Mouse (Mus musculus): ENCODE measurements at regions not wholly inside any gene's neighbourhood (a gene's known extent, or its start where the extent isn't known, plus 50 kb on each side); places are given as distances from the start of the nearest gene placed in this dataset.

DNA sequence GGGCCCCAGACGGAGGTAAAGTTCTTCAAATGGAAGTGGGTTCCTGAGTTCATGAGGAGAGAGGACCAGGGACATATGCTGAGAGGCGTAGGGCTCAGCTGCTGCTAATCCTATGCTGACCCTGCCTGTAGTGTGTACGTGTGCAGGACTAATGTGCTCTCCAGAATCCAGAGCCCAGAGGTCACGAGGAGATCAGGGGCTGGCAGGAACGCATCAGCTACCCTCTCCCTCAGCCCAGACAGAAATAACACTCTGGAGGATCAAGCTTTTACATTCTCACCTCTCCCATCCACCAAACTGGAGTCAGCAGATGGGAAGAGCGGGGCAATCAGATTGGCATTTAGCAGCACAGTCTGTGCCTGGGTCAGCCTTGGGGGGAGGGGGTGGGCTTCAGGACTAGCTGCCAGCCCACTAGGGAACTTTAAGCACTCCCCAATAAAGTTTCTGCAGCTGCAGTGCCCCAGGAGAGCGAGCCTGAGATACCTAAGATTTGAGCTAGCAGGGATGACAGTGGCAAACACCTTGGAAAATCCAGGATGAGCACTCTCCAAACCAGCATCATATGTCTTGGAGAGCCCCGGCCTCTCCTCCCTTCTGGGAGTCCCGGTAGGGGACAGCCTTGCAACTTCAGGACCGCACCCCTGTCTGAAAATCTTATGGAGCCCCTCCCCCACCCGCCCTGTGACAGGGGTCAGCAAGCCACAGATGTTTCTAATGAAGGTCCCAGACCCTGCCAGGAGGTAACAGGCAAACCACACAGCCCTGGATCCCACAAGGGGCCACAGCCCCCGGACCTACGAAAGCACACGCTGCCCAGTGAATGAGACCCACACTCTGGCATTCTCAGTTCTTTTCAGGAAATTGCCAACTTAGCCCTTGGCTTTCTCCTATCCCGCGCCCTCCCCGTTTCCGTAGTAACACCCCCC is 90.4 kb downstream of the Zfp36l1 start:
- Histone ChIP-seq H3K4me1 (ENCODE audit: control insufficient read depth, insufficient read depth, low read depth, low read length) (peaks cover 19% of the 10 kb centered on the region), H3K27ac (ENCODE audit: low read depth, low read length) (peak overlapping the region; percentile 0; the same call in 1 of the 2 replicates), H3K27me3 (replicated peaks; ENCODE audit: control insufficient read depth, insufficient read depth, low read length) (no peaks in the 10 kb centered on the region), H3K4me3 (ENCODE audit: low read length) (no peak overlapping the region), H3K9me3 (ENCODE audit: control insufficient read depth, low read length) (no peaks in the 10 kb centered on the region), H3K9ac (ENCODE audit: low read depth, low read length) (no peak overlapping the region), H3K4me2 (ENCODE audit: low read length) (peak overlapping the region; percentile 0; the same call in 1 of the 2 replicates), H3K36me3 (ENCODE audit: control insufficient read depth, insufficient read depth, low read length) (no peaks in the 10 kb centered on the region)
- peak; percentile 71 for ATAC-seq
- WGBS = 13% methylated on average over 18 of the region's 18 CpGs

DNA sequence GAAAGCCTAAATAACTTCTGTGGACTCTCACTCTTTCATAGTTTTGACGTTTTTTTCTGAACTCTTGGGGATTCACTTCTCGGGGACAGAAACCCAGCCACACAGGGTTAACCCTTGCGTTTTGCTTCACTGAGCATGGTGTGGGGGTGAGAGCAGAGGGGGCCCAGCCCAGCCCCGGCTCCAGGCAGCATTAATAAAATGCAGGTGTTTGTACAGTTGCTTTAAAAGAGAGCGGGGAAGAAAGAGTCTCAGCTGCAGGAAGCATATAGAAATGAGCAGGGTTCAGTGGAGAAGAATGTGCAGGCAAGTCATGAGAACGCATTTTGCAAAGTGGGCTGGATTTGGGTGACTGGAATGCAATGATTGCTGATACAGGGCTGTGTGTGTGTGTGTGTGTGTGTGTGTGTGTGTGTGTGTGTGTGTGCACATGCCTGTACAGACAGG is 91.8 kb downstream of the Zfp36l1 start:
- Histone ChIP-seq H3K9ac (ENCODE audit: low read depth, low read length) (0 out of 2 replicates have a peak overlapping the region, but pooled peaks have one; percentile 30), H3K4me2 (ENCODE audit: low read length) (peak overlapping the region; percentile 20; the same call in 1 of the 2 replicates)

DNA sequence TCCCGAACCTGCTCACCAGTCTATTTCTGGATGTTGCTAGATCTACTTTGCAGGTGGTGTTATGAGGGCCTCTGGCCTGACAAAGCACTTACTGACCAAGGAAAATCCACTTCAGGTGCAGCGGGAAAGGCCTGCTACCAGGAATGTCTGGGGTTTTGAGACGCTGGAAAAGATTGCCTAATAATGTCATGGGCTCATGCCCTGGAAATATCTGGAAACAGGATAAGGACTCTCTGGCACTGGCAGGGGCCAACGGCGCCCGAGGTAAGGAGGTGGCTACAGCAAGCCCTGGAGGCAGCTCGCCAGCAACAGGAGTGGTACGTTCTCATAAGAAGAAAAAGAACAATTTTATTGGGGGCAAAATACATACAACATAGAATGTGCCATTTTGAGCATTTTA is 94.7 kb downstream of the Zfp36l1 start:
- Histone ChIP-seq H3K27me3 (replicated peaks; ENCODE audit: control insufficient read depth, insufficient read depth, low read length) (no peaks in the 10 kb centered on the region), H3K9ac (ENCODE audit: low read depth, low read length) (no peak overlapping the region), H3K4me1 (ENCODE audit: control insufficient read depth, insufficient read depth, low read depth, low read length) (peaks cover 29% of the 10 kb centered on the region), H3K36me3 (ENCODE audit: control insufficient read depth, insufficient read depth, low read length) (no peaks in the 10 kb centered on the region), H3K4me2 (ENCODE audit: low read length) (no peak overlapping the region), H3K27ac (ENCODE audit: low read depth, low read length) (no peak overlapping the region), H3K9me3 (ENCODE audit: control insufficient read depth, low read length) (no peaks in the 10 kb centered on the region), H3K4me3 (ENCODE audit: low read length) (no peak overlapping the region)
- WGBS = 90% methylated on average over 8 of the region's 8 CpGs
- ATAC-seq = no peak

More for the DNA sequence above, 91.8 kb downstream of the Zfp36l1 start:
- Histone ChIP-seq H3K27ac (ENCODE audit: low read depth, low read length) (0 out of 2 replicates have a peak overlapping the region, but pooled peaks have one; percentile 49), H3K9me3 (ENCODE audit: control insufficient read depth, low read length) (no peaks in the 10 kb centered on the region), H3K36me3 (ENCODE audit: control insufficient read depth, insufficient read depth, low read length) (no peaks in the 10 kb centered on the region), H3K4me1 (ENCODE audit: control insufficient read depth, insufficient read depth, low read depth, low read length) (peaks cover 19% of the 10 kb centered on the region), H3K4me3 (ENCODE audit: low read length) (no peak overlapping the region), H3K27me3 (replicated peaks; ENCODE audit: control insufficient read depth, insufficient read depth, low read length) (no peaks in the 10 kb centered on the region)
- ATAC-seq = no peak
- WGBS = 4% methylated on average over 6 of the region's 6 CpGs

DNA sequence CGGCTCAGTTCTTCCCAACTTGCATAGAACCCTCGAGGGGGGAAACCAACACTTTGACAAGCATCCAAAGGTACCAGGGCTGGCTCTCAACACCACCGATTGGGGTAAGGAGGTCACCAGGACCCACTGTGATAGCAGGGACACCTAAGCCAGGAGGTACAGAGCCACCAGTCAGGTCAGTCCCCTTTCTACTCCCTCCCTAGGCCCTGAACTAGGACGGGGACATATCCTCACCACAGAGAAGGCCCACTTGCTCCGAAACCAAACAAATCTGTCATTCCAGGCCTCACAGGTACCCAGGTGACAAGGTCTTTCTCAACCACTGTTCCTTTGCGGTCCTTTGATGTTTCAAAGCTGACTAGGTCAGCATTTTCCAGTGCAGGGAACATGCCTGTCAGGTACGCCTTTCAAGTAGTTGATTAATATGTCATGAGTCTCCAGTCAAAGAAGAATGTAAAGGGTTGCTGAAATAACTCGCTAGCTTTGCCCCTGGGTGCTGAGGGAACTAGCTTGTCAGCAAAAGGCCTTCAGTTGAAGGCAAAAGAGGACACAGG is 95.4 kb downstream of the Zfp36l1 start:
- no peak overlapping the region for H3K27ac ChIP-seq (ENCODE audit: low read depth, low read length)

DNA sequence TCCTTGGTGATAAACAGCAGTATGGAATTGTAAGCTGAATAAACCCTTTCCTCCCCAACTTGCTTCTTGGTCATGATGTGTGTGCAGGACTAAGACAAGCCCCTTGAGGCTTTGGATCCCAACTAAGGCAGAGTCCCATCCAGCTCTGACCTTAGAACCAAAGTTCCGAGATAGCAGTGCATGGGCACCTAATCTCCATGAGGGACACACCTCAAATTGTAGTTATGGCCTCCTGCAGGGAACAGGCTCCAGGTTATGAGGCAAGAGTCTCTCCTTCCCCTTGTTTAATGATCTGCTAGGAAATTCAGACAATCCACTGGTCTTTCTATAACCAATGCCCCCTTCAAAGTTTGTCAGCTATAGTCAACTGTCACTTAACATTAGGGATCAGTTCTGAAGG is 96.9 kb downstream of the Zfp36l1 start:
- Histone ChIP-seq H3K9me3 (ENCODE audit: control insufficient read depth, low read length) (no peaks in the 10 kb centered on the region), H3K4me1 (ENCODE audit: control insufficient read depth, insufficient read depth, low read depth, low read length) (peaks cover 14% of the 10 kb centered on the region), H3K27me3 (replicated peaks; ENCODE audit: control insufficient read depth, insufficient read depth, low read length) (no peaks in the 10 kb centered on the region), H3K4me3 (ENCODE audit: low read length) (no peak overlapping the region), H3K36me3 (ENCODE audit: control insufficient read depth, insufficient read depth, low read length) (no peaks in the 10 kb centered on the region), H3K9ac (ENCODE audit: low read depth, low read length) (no peak overlapping the region), H3K27ac (ENCODE audit: low read depth, low read length) (no peak overlapping the region), H3K4me2 (ENCODE audit: low read length) (no peak overlapping the region)
- ATAC-seq = no peak
- 96% methylated on average over 1 of the region's 1 CpGs for WGBS

More for the DNA sequence above, 95.4 kb downstream of the Zfp36l1 start:
- ATAC-seq = no peak
- 83% methylated on average over 8 of the region's 8 CpGs for WGBS
- Histone ChIP-seq H3K9me3 (ENCODE audit: control insufficient read depth, low read length) (no peaks in the 10 kb centered on the region), H3K4me3 (ENCODE audit: low read length) (no peak overlapping the region), H3K9ac (ENCODE audit: low read depth, low read length) (no peak overlapping the region), H3K36me3 (ENCODE audit: control insufficient read depth, insufficient read depth, low read length) (no peaks in the 10 kb centered on the region), H3K4me1 (ENCODE audit: control insufficient read depth, insufficient read depth, low read depth, low read length) (peaks cover 26% of the 10 kb centered on the region), H3K4me2 (ENCODE audit: low read length) (no peak overlapping the region), H3K27me3 (replicated peaks; ENCODE audit: control insufficient read depth, insufficient read depth, low read length) (no peaks in the 10 kb centered on the region)

DNA sequence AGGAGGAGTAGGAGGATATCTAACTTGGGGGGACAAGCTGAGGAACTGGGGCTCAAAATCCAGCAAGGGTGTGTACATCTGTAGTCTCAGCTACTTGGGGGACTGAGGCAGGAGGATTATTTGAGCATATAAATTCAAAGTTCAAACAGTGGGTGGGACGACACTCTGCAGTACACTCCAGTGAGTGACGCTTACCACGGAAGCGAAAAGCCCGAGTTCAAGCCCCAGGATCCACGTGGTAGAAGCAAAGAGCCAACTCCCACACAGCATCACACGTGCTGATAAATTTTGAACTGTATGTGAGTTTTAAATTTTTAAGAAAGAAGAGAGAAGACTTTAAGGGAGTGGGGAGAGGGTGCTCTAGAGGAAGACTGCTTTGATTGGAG is 98.2 kb downstream of the Zfp36l1 start:
- 52% methylated on average over 7 of the region's 7 CpGs for WGBS
- Histone ChIP-seq H3K27me3 (replicated peaks; ENCODE audit: control insufficient read depth, insufficient read depth, low read length) (no peaks in the 10 kb centered on the region), H3K36me3 (ENCODE audit: control insufficient read depth, insufficient read depth, low read length) (no peaks in the 10 kb centered on the region), H3K4me3 (ENCODE audit: low read length) (peak overlapping the region; percentile 22; the same call in 1 of the 2 replicates), H3K27ac (ENCODE audit: low read depth, low read length) (peak overlapping the region; percentile 86), H3K9ac (ENCODE audit: low read depth, low read length) (peak overlapping the region; percentile 46), H3K4me1 (ENCODE audit: control insufficient read depth, insufficient read depth, low read depth, low read length) (peaks cover 11% of the 10 kb centered on the region), H3K4me2 (ENCODE audit: low read length) (peak overlapping the region; percentile 55), H3K9me3 (ENCODE audit: control insufficient read depth, low read length) (no peaks in the 10 kb centered on the region)
- peak; percentile 7; the same call in 1 of the 2 replicates for ATAC-seq

DNA sequence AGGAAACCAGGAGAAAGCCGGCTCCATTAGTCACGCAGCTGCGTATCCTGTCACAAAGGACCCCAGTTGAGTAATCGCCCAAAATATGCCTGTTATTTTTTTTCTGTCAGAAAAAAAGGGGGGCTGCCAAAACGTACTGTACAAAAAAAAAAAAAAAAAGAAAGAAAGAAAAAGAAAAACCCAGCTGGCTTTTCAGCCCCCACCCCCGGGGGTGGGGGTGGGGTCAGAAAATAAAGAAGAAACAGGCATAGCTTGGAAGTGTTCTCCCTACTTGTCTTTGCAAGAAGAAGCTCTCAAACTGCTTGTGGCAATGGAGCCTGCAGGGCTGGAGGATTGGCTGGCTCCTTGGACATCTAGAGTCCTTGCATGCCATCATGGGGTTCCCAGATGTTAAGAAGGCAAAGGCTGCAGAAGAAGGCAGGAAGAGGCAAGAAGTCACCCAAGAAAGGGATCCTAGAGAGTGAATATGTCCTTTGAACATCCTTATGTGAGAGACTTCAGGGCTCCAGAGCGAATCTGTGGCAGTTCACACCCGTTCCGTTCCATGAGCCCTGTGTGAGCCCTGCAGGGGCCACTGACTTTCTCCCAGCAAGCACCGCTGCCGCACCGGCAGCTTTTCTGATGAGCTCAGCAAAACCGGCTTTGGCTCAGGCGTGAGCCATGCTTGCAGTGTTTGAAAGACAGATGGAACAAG is 98.8 kb downstream of the Zfp36l1 start:
- ATAC-seq = peak; percentile 81
- Histone ChIP-seq H3K36me3 (ENCODE audit: control insufficient read depth, insufficient read depth, low read length) (no peaks in the 10 kb centered on the region), H3K4me2 (ENCODE audit: low read length) (peak overlapping the region; percentile 55), H3K9ac (ENCODE audit: low read depth, low read length) (peak overlapping the region; percentile 46), H3K4me3 (ENCODE audit: low read length) (peak overlapping the region; percentile 22), H3K4me1 (ENCODE audit: control insufficient read depth, insufficient read depth, low read depth, low read length) (peaks cover 11% of the 10 kb centered on the region), H3K27me3 (replicated peaks; ENCODE audit: control insufficient read depth, insufficient read depth, low read length) (no peaks in the 10 kb centered on the region), H3K9me3 (ENCODE audit: control insufficient read depth, low read length) (no peaks in the 10 kb centered on the region), H3K27ac (ENCODE audit: low read depth, low read length) (peak overlapping the region; percentile 86)
- 12% methylated on average over 14 of the region's 14 CpGs for WGBS

DNA sequence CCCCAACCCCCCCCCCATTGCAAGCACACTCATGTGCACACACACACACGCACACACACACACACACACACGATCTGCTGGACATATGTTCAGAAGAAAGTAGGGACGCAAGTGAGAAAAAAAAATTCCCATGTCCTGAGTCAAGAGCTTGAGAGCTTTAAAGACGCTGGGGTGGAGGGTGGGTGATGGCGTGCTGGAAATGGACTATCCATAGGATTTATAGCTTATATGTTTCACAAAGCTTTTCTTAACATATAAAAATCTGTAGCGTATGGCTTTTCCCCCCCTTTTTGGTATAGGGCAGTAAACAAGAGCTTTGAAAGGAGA is 99.3 kb downstream of the Zfp36l1 start:
- Histone ChIP-seq H3K9me3 (ENCODE audit: control insufficient read depth, low read length) (no peaks in the 10 kb centered on the region), H3K27me3 (replicated peaks; ENCODE audit: control insufficient read depth, insufficient read depth, low read length) (no peaks in the 10 kb centered on the region), H3K36me3 (ENCODE audit: control insufficient read depth, insufficient read depth, low read length) (no peaks in the 10 kb centered on the region), H3K4me1 (ENCODE audit: control insufficient read depth, insufficient read depth, low read depth, low read length) (peaks cover 11% of the 10 kb centered on the region), H3K27ac (ENCODE audit: low read depth, low read length) (peak overlapping the region; percentile 63), H3K4me3 (ENCODE audit: low read length) (peak overlapping the region; percentile 22; the same call in 1 of the 2 replicates), H3K9ac (ENCODE audit: low read depth, low read length) (0 out of 2 replicates have a peak overlapping the region, but pooled peaks have one; percentile 23), H3K4me2 (ENCODE audit: low read length) (peak overlapping the region; percentile 55)
- WGBS = 40% methylated on average over 6 of the region's 6 CpGs
- peak; percentile 21; the same call in 1 of the 2 replicates for ATAC-seq

DNA sequence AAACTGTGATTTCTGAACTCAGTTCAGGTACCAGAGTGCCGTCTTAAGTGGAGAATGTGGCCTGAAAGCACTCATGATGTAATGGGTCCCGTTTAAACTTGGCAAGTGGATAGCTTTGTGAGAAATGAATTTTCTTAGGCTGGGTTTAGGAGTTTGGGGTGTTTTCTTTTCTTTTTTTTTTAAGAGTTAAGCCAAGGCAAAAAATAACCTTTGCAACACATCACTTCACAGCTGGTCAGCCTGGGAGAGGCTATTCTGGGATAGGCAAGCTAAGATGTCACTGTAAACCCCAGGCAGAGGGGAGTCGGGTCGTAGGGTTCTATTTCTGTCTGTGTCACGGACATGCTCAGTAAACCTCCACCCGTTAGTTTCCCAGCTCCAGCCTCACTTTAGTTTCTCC is 100.9 kb downstream of the Zfp36l1 start:
- Histone ChIP-seq H3K36me3 (ENCODE audit: control insufficient read depth, insufficient read depth, low read length) (no peaks in the 10 kb centered on the region), H3K4me2 (ENCODE audit: low read length) (no peak overlapping the region), H3K27ac (ENCODE audit: low read depth, low read length) (no peak overlapping the region), H3K9ac (ENCODE audit: low read depth, low read length) (no peak overlapping the region), H3K4me1 (ENCODE audit: control insufficient read depth, insufficient read depth, low read depth, low read length) (peaks cover 11% of the 10 kb centered on the region), H3K9me3 (ENCODE audit: control insufficient read depth, low read length) (no peaks in the 10 kb centered on the region), H3K4me3 (ENCODE audit: low read length) (no peak overlapping the region), H3K27me3 (replicated peaks; ENCODE audit: control insufficient read depth, insufficient read depth, low read length) (no peaks in the 10 kb centered on the region)
- ATAC-seq = no peak
- WGBS = 84% methylated on average over 6 of the region's 6 CpGs
